Mouse (Mus musculus): ENCODE results near the gene Zbtb4. TPM values are rescaled to one million over a fixed set of nuclear protein-coding genes. Genes with fewer than 3 reads are reported as not detected.
"Not testable (repeated sequence)": the region's sequence is repeated elsewhere in the genome, so short reads cannot be mapped to it uniquely, and the experiment has no call there.

The Zbtb4 gene
- 45.7 and 51.4 TPM in 2 replicates for polyA plus RNA-seq (2012; rRNA removed)

- peak in 1 of 2 experiments; percentile 47 for DNase-seq (ENCODE audit: extremely low spot score in 1 of 2, low spot score in 1 of 2)
Measured at GRCm38 (mm10) chr11:69765221-69766125, at the start of gene Zbtb4. Gene Zbtb4, plus strand, starts transcription at chr11:69765912.

- DNase-seq (ENCODE audit: extremely low spot score in 1 of 2, low spot score in 1 of 2) = peak in 1 of 2 experiments; percentile 30
Measured at GRCm38 (mm10) chr11:69715929-69716328, 49.8 kb upstream of the Zbtb4 start.

- DNase-seq (ENCODE audit: extremely low spot score in 1 of 2, low spot score in 1 of 2) = no peak
Measured at GRCm38 (mm10) chr11:69716953-69717352, 48.8 kb upstream of the Zbtb4 start.

DNA sequence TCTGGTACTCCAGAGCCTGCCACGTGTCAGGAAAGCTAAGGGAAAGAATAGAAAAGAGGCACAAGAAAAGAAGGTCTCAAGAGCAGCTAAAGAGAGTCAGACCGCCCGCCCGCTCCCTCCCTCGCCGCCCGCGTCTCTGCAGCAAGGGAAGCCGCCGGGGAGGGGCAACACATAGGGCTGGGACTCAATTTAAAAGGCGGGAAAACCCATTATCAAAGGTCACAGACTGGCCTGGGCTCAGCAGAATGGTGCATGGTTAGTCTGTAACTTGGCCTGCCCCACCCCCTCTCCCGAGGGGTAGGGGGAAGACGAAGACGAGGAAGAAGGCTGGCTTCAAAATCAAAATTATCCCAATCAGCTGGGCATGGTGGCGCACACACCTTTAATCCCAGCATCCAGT is 47.1 kb upstream of the Zbtb4 start:
- no peak for DNase-seq (ENCODE audit: extremely low spot score in 1 of 2, low spot score in 1 of 2)

GRCm38 (mm10) chr11:69719423-69719822 is 46.3 kb upstream of the Zbtb4 start:
- no peak for DNase-seq (ENCODE audit: extremely low spot score in 1 of 2, low spot score in 1 of 2)

DNA sequence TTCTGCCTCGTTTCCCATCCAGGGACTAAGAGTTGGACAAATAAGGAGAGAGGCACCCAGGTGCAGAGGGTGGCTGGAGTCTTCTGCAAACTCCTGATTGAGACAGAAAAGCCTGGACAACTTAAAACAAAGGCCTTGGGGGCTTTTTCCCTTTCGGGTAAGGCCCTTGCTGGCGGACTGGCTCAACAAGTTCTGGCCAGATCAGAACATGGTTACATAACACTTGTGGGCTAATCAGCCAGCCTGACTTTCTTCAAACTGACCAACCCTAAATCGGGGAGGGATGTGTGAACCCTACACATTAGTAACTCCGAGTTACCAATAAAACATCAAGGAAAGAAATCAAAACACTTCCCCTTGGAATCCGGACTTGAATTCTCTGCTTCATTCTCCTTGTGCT is 44.9 kb upstream of the Zbtb4 start:
- no peak for DNase-seq (ENCODE audit: extremely low spot score in 1 of 2, low spot score in 1 of 2)

GRCm38 (mm10) chr11:69723074-69723473 is 42.6 kb upstream of the Zbtb4 start:
- no peak for DNase-seq (ENCODE audit: extremely low spot score in 1 of 2, low spot score in 1 of 2)

GRCm38 (mm10) chr11:69725951-69726350 is 39.8 kb upstream of the Zbtb4 start:
- no peak for DNase-seq (ENCODE audit: extremely low spot score in 1 of 2, low spot score in 1 of 2)

- DNase-seq (ENCODE audit: extremely low spot score in 1 of 2, low spot score in 1 of 2) = peak in 1 of 2 experiments; percentile 55
Measured at GRCm38 (mm10) chr11:69729063-69729462, 36.6 kb upstream of the Zbtb4 start.

- not testable (repeated sequence) for DNase-seq (ENCODE audit: extremely low spot score in 1 of 2, low spot score in 1 of 2)
Measured at GRCm38 (mm10) chr11:69731408-69731807, 34.3 kb upstream of the Zbtb4 start.

- DNase-seq (ENCODE audit: extremely low spot score in 1 of 2, low spot score in 1 of 2) = no peak
Measured at GRCm38 (mm10) chr11:69751635-69752034, 14.1 kb upstream of the Zbtb4 start.

DNA sequence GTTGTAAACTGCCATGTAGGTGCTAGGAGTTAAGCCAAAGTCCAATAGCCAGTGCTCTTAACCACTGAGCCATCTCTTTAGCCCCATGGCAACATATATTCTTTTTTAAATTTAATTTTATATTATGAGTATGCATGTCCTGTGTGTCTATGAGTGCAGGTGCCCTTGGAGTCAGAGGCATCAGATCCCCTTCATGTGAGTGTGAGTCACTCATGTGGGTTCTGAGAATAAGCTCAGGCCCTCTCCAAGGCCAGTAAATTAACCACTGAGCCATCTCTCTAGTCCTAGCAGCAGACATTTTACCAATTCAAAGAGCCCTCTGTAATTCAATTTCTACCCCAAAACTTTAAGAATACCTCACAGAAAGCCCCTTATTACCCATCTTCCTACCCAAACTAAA is 13.0 kb upstream of the Zbtb4 start:
- DNase-seq (ENCODE audit: extremely low spot score in 1 of 2, low spot score in 1 of 2) = no peak

DNA sequence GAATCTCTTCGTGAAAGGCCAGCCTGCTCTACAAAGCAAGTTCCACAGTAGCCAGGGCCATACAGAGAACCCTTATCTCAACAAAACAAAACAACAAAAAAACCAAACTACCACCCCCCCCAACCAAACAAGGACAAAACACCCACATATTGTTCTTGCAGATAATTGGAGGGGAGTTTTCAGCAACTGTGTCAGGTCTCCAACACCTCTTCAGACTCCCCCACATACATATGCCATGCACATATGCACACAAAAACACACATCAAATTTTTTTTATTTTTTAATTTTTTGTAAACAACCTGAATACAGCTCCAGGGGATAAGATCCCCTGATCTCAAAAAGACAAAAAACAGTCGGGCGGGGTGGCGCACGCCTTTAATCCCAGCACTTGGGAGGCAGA is 11.5 kb upstream of the Zbtb4 start:
- DNase-seq (ENCODE audit: extremely low spot score in 1 of 2, low spot score in 1 of 2) = no peak

- peak in 1 of 2 experiments; percentile 66 for DNase-seq (ENCODE audit: extremely low spot score in 1 of 2, low spot score in 1 of 2)
Measured at GRCm38 (mm10) chr11:69754701-69755100, 11.0 kb upstream of the Zbtb4 start.

GRCm38 (mm10) chr11:69757303-69758089 is 8.2 kb upstream of the Zbtb4 start:
- DNase-seq (ENCODE audit: extremely low spot score in 1 of 2, low spot score in 1 of 2) = no peak

DNA sequence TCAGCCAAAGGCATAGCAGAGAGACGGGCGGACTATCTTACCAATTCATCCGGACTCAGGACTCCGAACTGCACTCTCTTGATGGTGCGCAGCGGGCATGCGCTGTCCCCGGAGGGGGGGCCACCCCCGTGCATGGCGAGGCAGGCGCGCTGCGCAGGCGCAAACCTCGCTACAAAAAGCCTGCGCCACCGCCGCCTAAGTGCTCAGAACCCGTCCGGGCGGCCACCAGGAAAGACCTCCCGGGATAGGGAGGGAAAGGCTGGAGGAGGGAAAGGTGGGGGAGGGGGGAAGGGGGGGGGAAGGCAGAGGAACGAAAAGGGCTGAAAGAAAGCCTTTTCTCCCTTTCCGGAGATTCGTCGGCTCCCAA is 7.6 kb upstream of the Zbtb4 start:
- DNase-seq (ENCODE audit: extremely low spot score in 1 of 2, low spot score in 1 of 2) = peak; percentile 89 to 98

- DNase-seq (ENCODE audit: extremely low spot score in 1 of 2, low spot score in 1 of 2) = peak; percentile 95 to 98
Measured at GRCm38 (mm10) chr11:69758478-69758970, 7.2 kb upstream of the Zbtb4 start, which contains the start of gene Polr2a. Gene Polr2a, minus strand, starts transcription at chr11:69758637.

GRCm38 (mm10) chr11:69758971-69759721 is 6.6 kb upstream of the Zbtb4 start:
- DNase-seq (ENCODE audit: extremely low spot score in 1 of 2, low spot score in 1 of 2) = peak; percentile 76 to 93

DNA sequence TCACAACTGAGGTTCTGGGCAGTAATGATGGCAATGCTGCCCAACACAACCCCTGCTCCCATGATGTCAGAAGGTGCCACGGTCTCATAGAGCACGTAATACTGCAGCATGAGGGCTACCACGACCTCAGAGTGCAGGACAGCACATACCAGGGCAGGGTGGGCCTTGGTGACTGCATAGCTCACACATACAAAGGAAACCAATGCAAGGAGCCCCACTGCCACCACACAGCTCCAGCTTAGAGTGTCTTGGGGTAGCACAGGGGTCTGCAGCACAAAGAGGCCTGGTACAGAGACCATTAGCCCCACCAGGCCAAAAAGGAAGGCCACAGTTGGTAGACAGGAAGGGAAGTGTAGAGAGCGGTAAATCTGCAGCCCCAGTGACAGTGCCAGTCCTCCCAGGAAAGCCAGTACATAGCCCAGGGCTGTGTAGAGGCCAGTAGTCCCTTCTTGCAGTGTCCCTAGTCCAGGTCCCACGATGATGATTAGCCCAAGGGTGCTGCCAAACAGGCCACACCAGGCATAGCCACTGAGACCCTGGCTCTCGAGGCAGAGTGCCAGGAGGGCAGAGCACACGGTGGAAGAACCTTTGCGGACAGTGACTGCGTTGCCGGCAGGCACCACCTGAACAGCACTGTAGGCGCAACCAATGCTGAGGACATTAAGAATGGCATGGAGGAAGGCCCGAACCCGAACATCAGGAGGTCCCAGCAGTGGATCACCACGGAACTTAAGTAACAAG is 5.4 kb upstream of the Zbtb4 start:
- DNase-seq (ENCODE audit: extremely low spot score in 1 of 2, low spot score in 1 of 2) = no peak

DNA sequence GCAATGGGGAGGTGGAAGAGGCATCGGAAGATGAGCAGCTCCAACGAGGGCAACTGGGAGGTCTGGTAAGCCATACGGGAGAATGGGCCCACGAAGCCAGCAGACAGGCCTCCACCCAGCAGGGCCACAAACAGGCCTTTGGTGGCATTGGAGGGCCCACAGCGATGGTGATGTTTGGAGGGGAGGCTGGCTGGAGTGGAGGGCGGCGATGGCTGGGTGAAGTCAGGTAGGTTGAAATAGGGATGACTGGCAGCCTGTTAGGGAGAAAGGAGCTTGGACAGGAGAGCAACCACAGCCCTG is 4.9 kb upstream of the Zbtb4 start:
- DNase-seq (ENCODE audit: extremely low spot score in 1 of 2, low spot score in 1 of 2) = no peak
